Mouse (Mus musculus): ENCODE results near the gene Adipor2. TPM values are rescaled to one million over a fixed set of nuclear protein-coding genes. Genes with fewer than 3 reads are reported as not detected.

Adipor2 gene
- polyA plus RNA-seq, 1 experiment from 2014 or later = 35.3 TPM

DNA sequence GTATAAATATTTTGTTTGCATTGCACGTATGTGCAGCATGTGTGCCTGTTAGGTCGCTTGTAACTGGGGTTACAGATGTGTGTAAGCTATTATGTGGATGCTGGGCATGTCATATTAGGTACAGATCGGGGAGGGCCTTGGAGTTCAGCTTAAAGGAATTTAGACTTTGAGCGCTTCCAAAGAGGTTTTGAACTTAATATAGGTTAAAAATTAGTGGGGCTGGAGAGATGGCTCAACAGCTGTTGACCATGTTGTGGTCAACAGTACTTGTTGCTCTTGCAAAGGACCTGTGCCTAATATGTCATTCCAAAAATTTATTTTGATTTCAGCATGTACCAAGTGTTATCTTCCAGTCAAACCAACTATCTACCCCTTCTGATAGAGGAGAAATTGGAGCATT is 12.7 kb downstream of the Adipor2 start:
- Histone ChIP-seq H3K4me1 (peaks cover 9% of the 10 kb centered on the region; the same call in 1 of the 2 replicates), H3K4me3 (replicated peaks) (no peak overlapping the region), H3K27ac (replicated peaks) (no peak overlapping the region), H3K36me3 (no peaks in the 10 kb centered on the region), H3K9me3 (replicated peaks) (no peaks in the 10 kb centered on the region), H3K27me3 (replicated peaks) (no peaks in the 10 kb centered on the region), H3K9ac (replicated peaks) (no peak overlapping the region), H3K4me2 (no peak overlapping the region)
- no peak for ATAC-seq (ENCODE audit: low FRiP score)
- WGBS = 92% methylated on average over 4 of the region's 4 CpGs

DNA sequence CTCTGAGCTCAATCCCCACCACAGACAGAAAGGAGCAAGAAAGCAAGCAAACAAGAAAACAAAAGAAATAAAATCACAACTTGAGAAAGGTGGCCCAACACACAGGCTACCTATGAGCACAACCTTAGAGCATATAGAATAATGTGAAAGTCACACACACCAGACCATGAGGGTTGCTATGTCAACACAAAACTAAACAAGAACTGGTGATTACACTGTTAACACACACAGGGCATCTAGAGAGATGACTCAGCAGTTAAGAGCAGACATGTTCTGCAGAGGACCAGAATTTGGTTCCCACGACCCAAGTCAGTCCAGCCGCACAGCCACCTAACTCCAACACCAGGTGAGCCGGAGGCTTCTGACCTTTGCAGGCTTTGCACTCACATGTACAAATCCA is 14.5 kb downstream of the Adipor2 start:
- Histone ChIP-seq H3K9me3 (replicated peaks) (no peaks in the 10 kb centered on the region), H3K4me3 (replicated peaks) (no peak overlapping the region), H3K36me3 (no peaks in the 10 kb centered on the region), H3K9ac (replicated peaks) (no peak overlapping the region), H3K4me2 (no peak overlapping the region), H3K27me3 (replicated peaks) (no peaks in the 10 kb centered on the region), H3K27ac (replicated peaks) (no peak overlapping the region), H3K4me1 (peaks cover 6% of the 10 kb centered on the region; the same call in 1 of the 2 replicates)
- no peak for ATAC-seq (ENCODE audit: low FRiP score)
- 90% methylated on average over 3 of the region's 3 CpGs for WGBS

DNA sequence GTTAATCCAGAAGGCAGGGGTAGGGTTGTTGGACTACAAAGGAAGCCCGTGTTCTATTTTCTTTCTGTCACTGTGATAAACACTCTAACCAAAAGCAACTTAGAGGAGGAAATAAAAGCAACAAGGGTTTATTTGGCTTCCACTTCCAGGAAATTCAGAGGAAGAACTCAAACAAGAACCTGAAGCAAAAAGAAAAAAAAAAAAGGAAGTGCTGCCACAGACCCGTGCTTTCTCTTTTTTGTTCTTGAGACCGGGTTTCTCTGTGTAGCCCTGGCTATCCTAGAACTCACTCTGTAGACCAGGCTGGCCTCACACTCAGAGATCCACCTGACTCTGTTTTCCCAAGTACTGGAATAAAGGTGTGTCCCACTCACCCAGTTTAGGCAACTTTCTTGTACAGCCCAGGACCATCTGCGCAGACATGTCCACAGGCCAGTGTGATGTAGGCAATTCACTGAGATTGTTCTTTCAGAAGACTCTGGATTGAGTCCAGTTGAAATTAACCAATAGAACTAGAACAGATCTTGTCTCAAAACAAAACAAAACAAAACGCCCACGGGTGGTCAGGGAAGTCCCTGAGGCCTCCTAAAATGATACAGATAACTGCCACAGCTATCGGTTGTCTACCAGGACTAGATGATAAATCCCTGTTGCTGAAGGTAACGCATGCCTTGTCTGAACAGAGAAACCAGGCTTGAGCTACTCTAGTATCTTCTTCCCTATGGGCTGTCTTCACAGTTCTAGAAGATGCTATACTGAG is 15.8 kb downstream of the Adipor2 start:
- 85% methylated on average over 8 of the region's 8 CpGs for WGBS
- no peaks in the 10 kb centered on the region for H3K27me3 ChIP-seq (replicated peaks)
- H3K9ac ChIP-seq (replicated peaks) = no peak overlapping the region
- ATAC-seq (ENCODE audit: low FRiP score) = no peak
- no peak overlapping the region for H3K4me2 ChIP-seq
- H3K36me3 ChIP-seq = no peaks in the 10 kb centered on the region
- no peak overlapping the region for H3K4me3 ChIP-seq (replicated peaks)
- H3K9me3 ChIP-seq (replicated peaks) = no peaks in the 10 kb centered on the region
- peaks cover 4% of the 10 kb centered on the region; the same call in 1 of the 2 replicates for H3K4me1 ChIP-seq
- H3K27ac ChIP-seq (replicated peaks) = no peak overlapping the region

DNA sequence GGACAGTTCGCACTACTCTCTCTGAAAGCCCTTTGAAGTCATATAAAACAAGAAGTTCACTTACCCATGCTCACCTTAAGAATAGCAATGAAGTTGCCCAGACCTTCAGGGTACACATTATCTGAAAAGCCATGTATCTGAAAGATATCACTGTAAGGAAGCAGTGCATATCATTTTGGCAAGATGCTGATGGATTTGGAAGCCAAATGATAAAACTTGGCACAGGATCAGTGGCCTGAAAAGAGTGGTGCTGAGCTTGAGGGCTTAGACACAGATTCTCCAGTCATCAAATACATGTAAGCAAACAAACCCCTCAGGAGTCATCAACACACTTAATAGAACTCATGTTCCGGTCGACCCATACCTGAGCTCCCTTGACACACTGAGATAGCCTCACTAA is 16.9 kb downstream of the Adipor2 start:
- H3K4me1 ChIP-seq = peaks cover 3% of the 10 kb centered on the region; the same call in 1 of the 2 replicates
- H3K27me3 ChIP-seq (replicated peaks) = no peaks in the 10 kb centered on the region
- WGBS = 84% methylated on average over 3 of the region's 3 CpGs
- no peak overlapping the region for H3K4me3 ChIP-seq (replicated peaks)
- ATAC-seq (ENCODE audit: low FRiP score) = no peak
- no peaks in the 10 kb centered on the region for H3K9me3 ChIP-seq (replicated peaks)
- H3K9ac ChIP-seq (replicated peaks) = no peak overlapping the region
- H3K36me3 ChIP-seq = no peaks in the 10 kb centered on the region
- H3K27ac ChIP-seq (replicated peaks) = no peak overlapping the region
- H3K4me2 ChIP-seq = no peak overlapping the region

DNA sequence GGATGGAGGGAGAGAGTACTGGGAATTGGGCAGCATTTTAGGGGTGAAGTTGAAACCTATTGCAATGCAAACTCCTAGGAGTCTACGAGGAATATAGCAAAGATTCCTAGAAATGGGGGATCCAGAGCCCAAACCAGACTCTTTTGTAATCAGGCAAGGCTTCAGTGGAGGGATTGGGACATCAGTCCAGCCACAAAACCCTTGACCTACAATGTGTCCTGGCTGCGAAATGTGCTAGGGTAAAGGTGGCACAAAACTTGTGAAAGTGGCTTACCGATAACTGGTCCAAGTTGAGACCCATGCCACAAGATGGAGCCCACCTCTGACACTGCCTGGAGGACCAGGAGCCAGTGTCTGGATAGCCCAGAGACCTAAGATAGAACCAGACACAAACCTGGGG is 18.1 kb downstream of the Adipor2 start:
- H3K27ac ChIP-seq (replicated peaks) = no peak overlapping the region
- no peak overlapping the region for H3K4me2 ChIP-seq
- no peaks in the 10 kb centered on the region for H3K27me3 ChIP-seq (replicated peaks)
- H3K36me3 ChIP-seq = no peaks in the 10 kb centered on the region
- no peak for ATAC-seq (ENCODE audit: low FRiP score)
- H3K4me3 ChIP-seq (replicated peaks) = no peak overlapping the region
- no peak overlapping the region for H3K9ac ChIP-seq (replicated peaks)
- H3K9me3 ChIP-seq (replicated peaks) = no peaks in the 10 kb centered on the region
- H3K4me1 ChIP-seq = no peaks in the 10 kb centered on the region
- WGBS = 92% methylated on average over 3 of the region's 3 CpGs

DNA sequence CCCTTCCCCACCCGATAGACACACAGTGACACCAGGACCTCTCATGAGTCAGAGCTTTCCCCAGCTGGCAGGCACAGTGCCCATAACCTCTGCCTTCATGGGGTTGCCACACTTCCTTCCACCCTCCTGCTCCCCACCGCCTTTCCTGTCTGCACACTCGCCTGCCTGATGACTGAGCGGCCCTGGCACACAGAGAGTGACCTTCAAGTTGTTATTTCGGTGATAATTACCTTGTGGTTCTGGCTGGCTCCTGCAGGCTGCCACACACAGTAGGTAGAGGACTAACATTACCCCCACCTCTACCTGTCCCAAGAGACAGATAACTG is 21.2 kb downstream of the Adipor2 start:
- no peaks in the 10 kb centered on the region for H3K27me3 ChIP-seq (replicated peaks)
- WGBS = 75% methylated on average over 5 of the region's 5 CpGs
- no peaks in the 10 kb centered on the region for H3K36me3 ChIP-seq
- no peak overlapping the region for H3K4me2 ChIP-seq
- H3K9me3 ChIP-seq (replicated peaks) = no peaks in the 10 kb centered on the region
- H3K9ac ChIP-seq (replicated peaks) = no peak overlapping the region
- ATAC-seq (ENCODE audit: low FRiP score) = no peak
- H3K4me1 ChIP-seq = no peaks in the 10 kb centered on the region
- no peak overlapping the region for H3K4me3 ChIP-seq (replicated peaks)
- no peak overlapping the region for H3K27ac ChIP-seq (replicated peaks)

DNA sequence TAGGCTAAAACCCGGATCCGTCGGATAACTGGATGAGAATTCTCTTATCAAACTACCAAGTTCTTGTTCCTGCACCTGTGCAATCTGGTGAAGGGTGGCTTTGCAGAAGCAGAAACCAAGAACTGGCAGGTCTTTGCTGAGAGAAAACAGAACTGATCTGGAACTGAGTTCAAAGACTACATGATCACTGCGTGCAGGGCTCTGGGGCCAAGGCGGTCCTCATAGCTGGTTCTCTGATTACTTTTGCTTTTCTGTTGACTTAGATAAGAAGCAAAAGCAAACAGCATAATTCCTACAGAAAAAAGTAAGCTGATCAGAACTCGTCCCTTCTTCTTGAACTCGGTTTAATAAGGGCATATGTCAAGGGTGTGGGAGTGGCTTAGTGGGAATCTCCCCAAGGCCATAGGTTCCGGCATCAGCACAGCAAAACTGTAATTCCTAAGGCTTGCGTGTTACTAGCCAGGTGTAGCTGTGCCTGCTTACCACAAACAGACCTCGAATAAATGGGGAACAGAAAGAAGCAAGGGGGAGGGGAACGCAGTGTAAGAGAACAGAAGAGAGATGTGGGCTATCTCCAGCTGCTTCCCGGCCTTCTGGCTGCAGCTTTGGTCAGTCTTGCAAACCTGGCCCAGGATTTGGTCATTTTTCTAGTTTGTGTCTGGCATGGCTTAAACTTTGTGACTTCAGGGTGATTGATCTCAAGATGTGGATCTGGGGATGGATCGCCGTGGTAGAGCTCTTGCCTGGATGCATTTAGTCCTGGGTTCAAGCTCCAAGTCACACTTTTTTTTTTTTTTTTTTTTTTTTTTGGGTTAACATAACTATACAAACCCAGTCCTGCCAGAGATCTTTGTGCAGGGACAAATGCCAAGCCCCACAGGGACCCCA is 21.8 kb downstream of the Adipor2 start:
- Histone ChIP-seq H3K9ac (replicated peaks) (no peak overlapping the region), H3K36me3 (no peaks in the 10 kb centered on the region), H3K9me3 (replicated peaks) (no peaks in the 10 kb centered on the region), H3K4me1 (no peaks in the 10 kb centered on the region), H3K27ac (replicated peaks) (no peak overlapping the region), H3K27me3 (replicated peaks) (no peaks in the 10 kb centered on the region), H3K4me2 (no peak overlapping the region), H3K4me3 (replicated peaks) (no peak overlapping the region)
- no peak for ATAC-seq (ENCODE audit: low FRiP score)
- WGBS = 86% methylated on average over 14 of the region's 14 CpGs

DNA sequence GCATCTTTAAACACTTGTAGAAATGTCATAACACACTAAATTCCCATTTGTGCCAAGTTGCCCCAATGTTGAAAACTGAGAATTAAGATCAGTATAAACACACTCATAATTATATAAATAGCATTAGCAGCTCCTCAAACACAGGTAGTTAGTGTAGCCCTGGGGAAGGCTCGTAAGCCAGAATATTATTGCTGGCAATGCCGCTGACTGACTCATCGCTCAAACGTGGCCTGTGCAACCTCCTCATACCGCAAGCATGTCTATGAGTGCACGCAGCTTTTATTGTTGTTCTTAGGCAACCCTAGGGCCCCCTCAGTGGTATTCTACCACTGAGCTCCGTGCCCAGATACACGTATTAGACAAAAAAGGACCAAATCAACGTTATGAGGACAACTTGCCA is 24.7 kb downstream of the Adipor2 start:
- H3K9ac ChIP-seq (replicated peaks) = no peak overlapping the region
- 79% methylated on average over 9 of the region's 9 CpGs for WGBS
- H3K27ac ChIP-seq (replicated peaks) = no peak overlapping the region
- H3K36me3 ChIP-seq = no peaks in the 10 kb centered on the region
- H3K27me3 ChIP-seq (replicated peaks) = no peaks in the 10 kb centered on the region
- H3K4me1 ChIP-seq = peaks cover 12% of the 10 kb centered on the region
- H3K4me3 ChIP-seq (replicated peaks) = no peak overlapping the region
- no peak overlapping the region for H3K4me2 ChIP-seq
- no peaks in the 10 kb centered on the region for H3K9me3 ChIP-seq (replicated peaks)
- no peak for ATAC-seq (ENCODE audit: low FRiP score)

DNA sequence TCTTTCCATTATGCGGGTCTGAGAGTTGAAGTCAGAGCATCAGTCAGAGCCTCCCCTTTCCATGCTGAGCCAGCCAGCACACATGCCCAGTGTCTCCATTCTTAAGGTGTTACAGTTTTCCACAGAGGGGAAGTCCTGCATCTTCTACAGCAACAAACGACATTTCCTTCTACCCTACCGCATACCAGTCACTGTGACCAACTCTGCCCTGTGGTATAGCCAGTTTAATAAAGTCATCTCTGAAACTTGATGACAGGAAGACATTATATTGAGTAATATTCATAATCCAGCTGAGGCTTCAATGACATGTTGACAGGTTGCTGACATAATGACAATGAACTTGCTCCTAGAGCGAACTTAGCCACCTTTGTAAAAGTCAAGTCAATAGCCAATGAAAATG is 26.8 kb downstream of the Adipor2 start:
- Histone ChIP-seq H3K27ac (replicated peaks) (no peak overlapping the region), H3K27me3 (replicated peaks) (no peaks in the 10 kb centered on the region), H3K4me2 (no peak overlapping the region), H3K4me1 (peaks cover 30% of the 10 kb centered on the region), H3K4me3 (replicated peaks) (no peak overlapping the region), H3K36me3 (no peaks in the 10 kb centered on the region), H3K9ac (replicated peaks) (no peak overlapping the region), H3K9me3 (replicated peaks) (no peaks in the 10 kb centered on the region)
- no peak for ATAC-seq (ENCODE audit: low FRiP score)
- WGBS = 95% methylated on average over 4 of the region's 4 CpGs

DNA sequence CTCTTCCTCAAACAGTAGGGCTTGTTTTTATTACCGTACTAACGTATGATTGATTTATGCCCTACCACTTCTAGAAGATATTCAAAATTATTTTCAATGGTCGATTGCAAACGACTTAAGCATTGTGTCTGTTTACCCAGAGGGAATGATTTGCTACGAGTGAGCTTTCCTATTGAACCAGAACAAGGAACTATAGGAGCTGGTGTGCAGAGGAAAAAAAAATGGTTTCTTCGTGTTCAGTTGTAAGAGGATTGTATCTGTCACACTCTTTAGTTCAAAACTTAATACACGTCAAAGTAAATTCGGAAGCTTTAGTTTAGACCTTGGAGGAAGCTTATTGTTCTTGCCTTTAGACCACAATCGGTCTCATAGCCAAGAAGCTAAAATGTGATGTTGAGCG is 28.4 kb downstream of the Adipor2 start:
- Histone ChIP-seq H3K4me1 (peaks cover 33% of the 10 kb centered on the region), H3K4me3 (replicated peaks) (peak overlapping the region; percentile 80), H3K4me2 (peak overlapping the region; percentile 57), H3K27ac (replicated peaks) (peak overlapping the region; percentile 86), H3K9me3 (replicated peaks) (no peaks in the 10 kb centered on the region), H3K36me3 (no peaks in the 10 kb centered on the region), H3K27me3 (replicated peaks) (no peaks in the 10 kb centered on the region), H3K9ac (replicated peaks) (peak overlapping the region; percentile 51)
- WGBS = 17% methylated on average over 10 of the region's 10 CpGs
- ATAC-seq (ENCODE audit: low FRiP score) = no peak; the same call in none of the 2 replicates

DNA sequence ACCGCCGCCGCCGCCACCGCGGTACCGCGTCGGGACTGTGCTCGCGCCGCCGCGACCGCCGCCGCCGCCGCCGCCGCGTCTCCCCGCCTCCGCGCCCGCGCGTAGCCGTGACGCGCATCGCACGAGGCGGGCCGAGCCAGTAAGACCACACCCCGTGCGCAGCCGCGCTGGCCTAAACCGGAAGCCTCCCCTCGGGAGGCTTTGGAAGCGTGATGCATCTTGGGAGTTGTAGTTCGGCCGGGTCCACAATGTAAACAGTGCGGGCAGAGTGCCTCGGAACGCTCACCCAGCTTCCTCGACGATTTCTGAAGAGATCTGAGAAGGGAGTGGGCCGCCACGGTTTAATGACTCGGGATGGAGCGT is 28.9 kb downstream of the Adipor2 start:
- WGBS = 1% methylated on average over 14 of the region's 53 CpGs
- Histone ChIP-seq H3K27me3 (replicated peaks) (no peaks in the 10 kb centered on the region), H3K9ac (replicated peaks) (peak overlapping the region; percentile 77), H3K27ac (replicated peaks) (peak overlapping the region; percentile 94), H3K9me3 (replicated peaks) (no peaks in the 10 kb centered on the region), H3K36me3 (no peaks in the 10 kb centered on the region), H3K4me1 (peaks cover 34% of the 10 kb centered on the region), H3K4me2 (peak overlapping the region; percentile 57), H3K4me3 (replicated peaks) (peak overlapping the region; percentile 80)
- ATAC-seq (ENCODE audit: low FRiP score) = peak; percentile 99

Measured in neural tube, embryonic 15.5 days (tissue).